Mouse (Mus musculus) kidney, adult 2 months (tissue): ENCODE data around the gene Snx18.

Experiments used
- CTCF ChIP-seq: fragments of 200-500 bp; conservative IDR thresholded peaks from 2 replicates; pipeline ENCODE4 v1.5.1; 2011; ENCODE audit warnings: low read depth, mild to moderate bottlenecking, control low read depth, low read length, moderate library complexity, mixed read lengths; ENCODE audit not compliant: insufficient read depth, insufficient read length
- POLR2A ChIP-seq: fragments of 200-500 bp; IDR thresholded peaks from one replicate; pipeline ENCODE4 v1.6.1; 2011; ENCODE audit warnings: low read depth, low read length, control low read depth

DNA sequence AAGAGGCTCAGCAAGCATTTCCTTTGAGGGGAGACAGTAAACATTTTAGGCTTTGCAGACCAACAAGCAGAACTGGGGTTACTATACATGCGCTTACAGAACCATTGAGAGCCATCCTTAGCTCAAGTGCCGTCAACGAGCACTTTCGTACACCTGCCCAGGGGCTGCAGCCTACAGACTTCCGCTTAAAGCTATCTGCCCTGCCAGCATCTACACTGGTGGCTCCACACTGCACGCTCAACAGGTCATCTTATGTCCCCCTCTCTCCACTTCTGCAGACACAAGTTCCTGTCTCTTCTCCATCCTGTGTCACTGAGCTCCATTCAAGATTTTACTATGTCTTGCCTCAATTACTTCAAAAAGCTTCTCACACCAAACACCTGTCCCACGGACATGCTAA, 11.0 kb downstream of the Snx18 start:
- no peak for TF ChIP-seq CTCF
- TF ChIP-seq POLR2A: no peak
